Mouse (Mus musculus) c-Kit-negative CD71-positive TER-119-positive erythroid progenitor cells, embryonic 14.5 days (primary cell): ENCODE results near the gene Apoh.

Experiments used
- DNase-seq: peaks from one replicate; pipeline ENCODE4 v3.0.0-alpha.2; 2013; ENCODE audit warnings: low read depth, low spot score

The Apoh gene

GRCm38 (mm10) chr11:108342781-108343768 is at the start of gene Apoh:
Gene Apoh, plus strand, starts transcription at chr11:108343354.
- DNase-seq = no peak

GRCm38 (mm10) chr11:108293843-108294242 is 49.3 kb upstream of the Apoh start:
- DNase-seq = no peak

- DNase-seq = no peak
These were observed 48.8 kb upstream of the Apoh start for GRCm38 (mm10) chr11:108294305-108294813.

- DNase-seq = no peak
These were observed 47.8 kb upstream of the Apoh start for GRCm38 (mm10) chr11:108295373-108295772.

GRCm38 (mm10) chr11:108297956-108298355 is 45.2 kb upstream of the Apoh start:
- DNase-seq = no peak

GRCm38 (mm10) chr11:108299913-108300312 is 43.2 kb upstream of the Apoh start:
- no peak for DNase-seq

- DNase-seq = no peak
These were observed 42.7 kb upstream of the Apoh start for GRCm38 (mm10) chr11:108300443-108300842.

- no peak for DNase-seq
These were observed 42.1 kb upstream of the Apoh start for GRCm38 (mm10) chr11:108301036-108301435.

GRCm38 (mm10) chr11:108301796-108302490 is 41.2 kb upstream of the Apoh start:
- DNase-seq = no peak

- DNase-seq = no peak
These were observed 39.4 kb upstream of the Apoh start for GRCm38 (mm10) chr11:108303787-108304186.

- DNase-seq = no peak
These were observed 35.9 kb upstream of the Apoh start for GRCm38 (mm10) chr11:108307258-108307657.

- DNase-seq = no peak
These were observed 34.9 kb upstream of the Apoh start for GRCm38 (mm10) chr11:108308253-108308652.

- DNase-seq = no peak
These were observed 33.4 kb upstream of the Apoh start for GRCm38 (mm10) chr11:108309791-108310190.

- DNase-seq = no peak
These were observed 31.2 kb upstream of the Apoh start for GRCm38 (mm10) chr11:108311912-108312311.

- DNase-seq = no peak
These were observed 30.6 kb upstream of the Apoh start for GRCm38 (mm10) chr11:108312516-108312915.

- DNase-seq = no peak
These were observed 27.4 kb upstream of the Apoh start for GRCm38 (mm10) chr11:108315736-108316135.

GRCm38 (mm10) chr11:108317878-108318277 is 25.3 kb upstream of the Apoh start:
- DNase-seq = no peak

GRCm38 (mm10) chr11:108319162-108319561 is 24.0 kb upstream of the Apoh start:
- no peak for DNase-seq

- no peak for DNase-seq
These were observed 22.6 kb upstream of the Apoh start for GRCm38 (mm10) chr11:108320561-108320960.

- DNase-seq = no peak
These were observed 21.0 kb upstream of the Apoh start for GRCm38 (mm10) chr11:108322156-108322555.

- DNase-seq = no peak
These were observed 17.2 kb upstream of the Apoh start for GRCm38 (mm10) chr11:108325943-108326342.

GRCm38 (mm10) chr11:108330818-108331217 is 12.3 kb upstream of the Apoh start:
- no peak for DNase-seq
